Mouse (Mus musculus) cerebellum, adult 8-10 months (tissue): ENCODE data around the gene Krba1.
A peak's percentile ranks its signal among the peaks of the same experiment; 100 is the strongest.

Source experiments
- DNase-seq: peaks from one replicate; pipeline ENCODE4 v3.0.0; 2022

Krba1 gene

GRCm38 (mm10) chr6:48395105-48396007 is at the start of gene Krba1:
Gene Krba1 (plus strand): TSS chr6:48395586.
- peak; percentile 94 for DNase-seq

- DNase-seq: no peak
Observed at GRCm38 (mm10) chr6:48358897-48359296, 36.5 kb upstream of the Krba1 start.

- DNase-seq: peak; percentile 14
Observed at GRCm38 (mm10) chr6:48366322-48366996, 28.9 kb upstream of the Krba1 start.

- DNase-seq: no peak
Observed at GRCm38 (mm10) chr6:48388221-48388620, 7.2 kb upstream of the Krba1 start.

GRCm38 (mm10) chr6:48393811-48394210 is 1.6 kb upstream of the Krba1 start:
- DNase-seq: peak; percentile 9

GRCm38 (mm10) chr6:48396008-48396595 is 716 bp downstream of the Krba1 start:
- no peak for DNase-seq

GRCm38 (mm10) chr6:48396686-48397085 is 1.3 kb downstream of the Krba1 start:
- peak; percentile 28 for DNase-seq

GRCm38 (mm10) chr6:48397336-48397735 is 1.9 kb downstream of the Krba1 start:
- DNase-seq: peak; percentile 66

GRCm38 (mm10) chr6:48399906-48400305 is 4.5 kb downstream of the Krba1 start:
- peak; percentile 10 for DNase-seq

GRCm38 (mm10) chr6:48404071-48404470 is 8.7 kb downstream of the Krba1 start:
- DNase-seq: no peak

GRCm38 (mm10) chr6:48409726-48410343 is 14.4 kb downstream of the Krba1 start:
- peak; percentile 6 for DNase-seq

- DNase-seq: no peak
Observed at GRCm38 (mm10) chr6:48410551-48410950, 15.2 kb downstream of the Krba1 start.

- no peak for DNase-seq
Observed at GRCm38 (mm10) chr6:48411193-48412092, 16.1 kb downstream of the Krba1 start.

- DNase-seq: no peak
Observed at GRCm38 (mm10) chr6:48412147-48412546, 16.8 kb downstream of the Krba1 start.

GRCm38 (mm10) chr6:48412662-48413061 is 17.3 kb downstream of the Krba1 start:
- DNase-seq: no peak

- no peak for DNase-seq
Observed at GRCm38 (mm10) chr6:48413081-48413480, 17.7 kb downstream of the Krba1 start.

GRCm38 (mm10) chr6:48414886-48415285 is 19.5 kb downstream of the Krba1 start:
- no peak for DNase-seq

- DNase-seq: no peak
Observed at GRCm38 (mm10) chr6:48415636-48416035, 20.2 kb downstream of the Krba1 start.

- no peak for DNase-seq
Observed at GRCm38 (mm10) chr6:48416486-48416885, 21.1 kb downstream of the Krba1 start.

- no peak for DNase-seq
Observed at GRCm38 (mm10) chr6:48420647-48421046, 25.3 kb downstream of the Krba1 start.

GRCm38 (mm10) chr6:48423336-48423735 is 27.9 kb downstream of the Krba1 start:
- DNase-seq: peak; percentile 74

GRCm38 (mm10) chr6:48424074-48424473 is 28.7 kb downstream of the Krba1 start:
- no peak for DNase-seq
